8 mouse cellular contexts compared by ENCODE assay signal in the genomic region with DNA sequence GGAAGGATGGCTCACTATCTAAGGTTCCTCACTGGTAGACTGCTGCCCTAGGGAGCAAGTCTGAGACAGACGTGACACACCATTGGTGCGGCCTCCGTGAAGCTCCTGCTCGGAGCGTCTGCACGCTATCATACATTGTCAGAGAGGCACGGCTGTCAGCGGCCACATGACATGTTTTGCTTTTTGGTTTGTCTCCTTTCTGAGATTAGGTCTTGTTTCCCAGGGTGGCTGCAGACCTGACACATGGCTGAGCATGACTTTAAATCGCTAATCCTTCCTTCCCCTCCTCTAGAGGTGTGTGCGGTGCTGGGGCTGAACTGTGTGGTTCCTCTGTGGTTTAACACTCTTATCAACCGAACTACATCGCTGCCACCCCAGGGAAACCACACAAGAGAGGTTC. TPM values are rescaled to one million over a fixed set of nuclear protein-coding genes. Genes with fewer than 3 reads are reported as not detected.
A peak's percentile ranks its signal among the peaks of the same experiment; 100 is the strongest.
DNase-seq lines count a peak whose midpoint lies in the region; ATAC-seq and TF ChIP-seq lines count a peak whose summit lies in the region.

No protein-coding gene starts in this region.

- 0 out of 2 replicates have a peak, but pooled peaks have one; percentile 29 for TF ChIP-seq POLR2A in bone marrow, adult 2 months (IDR thresholded peaks at IDR 0.05; ENCODE audit: borderline replicate concordance, control insufficient read depth, low read depth, low read length)

- H3K27ac ChIP-seq in kidney, embryonic 16.5 days (ENCODE audit: low read length) = no peak overlapping the region
- no peak overlapping the region for H3K27ac ChIP-seq in bone marrow, adult 2 months (ENCODE audit: control insufficient read depth, insufficient read depth, low read depth, low read length, poor library complexity)
- peak overlapping the region; percentile 87; the same call in 1 of the 2 replicates for H3K27ac ChIP-seq in hindbrain, postnatal 0 days
- H3K27ac ChIP-seq in midbrain, embryonic 16.5 days (ENCODE audit: low read length) = no peak overlapping the region

- H3K4me1 ChIP-seq in kidney, embryonic 16.5 days (ENCODE audit: insufficient read depth, low read length) = peaks cover 13% of the 10 kb centered on the region
- peaks cover 1% of the 10 kb centered on the region; the same call in 1 of the 2 replicates for H3K4me1 ChIP-seq in bone marrow, adult 2 months (ENCODE audit: control insufficient read depth, insufficient read depth, low read length)
- 0 out of 2 replicates have a peak, but pooled peaks cover 8% of the 10 kb centered on the region for H3K4me1 ChIP-seq in hindbrain, postnatal 0 days (ENCODE audit: insufficient read depth, low read length)
- H3K4me1 ChIP-seq in midbrain, embryonic 16.5 days (ENCODE audit: control insufficient read depth, insufficient read depth, low read length) = peaks cover 10% of the 10 kb centered on the region; the same call in 1 of the 2 replicates

- 79% methylated on average over 12 of the region's 12 CpGs for WGBS in kidney, embryonic 16.5 days
- 5% methylated on average over 12 of the region's 12 CpGs for WGBS in bone marrow, adult 2 months
- WGBS in hindbrain, postnatal 0 days = 80% methylated on average over 12 of the region's 12 CpGs
- 82% methylated on average over 12 of the region's 12 CpGs for WGBS in midbrain, embryonic 16.5 days

- no peak for TF ChIP-seq CTCF in bone marrow, adult 2 months (IDR thresholded peaks at IDR 0.05; ENCODE audit: control insufficient read depth, insufficient read depth, low read length)
- TF ChIP-seq CTCF in hindbrain, postnatal 0 days (IDR thresholded peaks at IDR 0.05; ENCODE audit: low read depth) = no peak

- peak overlapping the region; percentile 79 for H3K4me3 ChIP-seq in kidney, embryonic 16.5 days (ENCODE audit: low read length)
- H3K4me3 ChIP-seq in bone marrow, adult 2 months (replicated peaks; ENCODE audit: control insufficient read depth, low read depth, low read length) = no peak overlapping the region
- H3K4me3 ChIP-seq in hindbrain, postnatal 0 days (ENCODE audit: low read length) = no peak overlapping the region; the same call in 1 of the 2 replicates
- no peak overlapping the region for H3K4me3 ChIP-seq in midbrain, embryonic 16.5 days (ENCODE audit: low read depth, low read length)

- no peak for DNase-seq in kidney, postnatal 36 days
- no peak for DNase-seq in hindbrain, postnatal 0 days (ENCODE audit: low spot score)
- DNase-seq in urinary bladder, postnatal 4 days (ENCODE audit: low spot score in 2 of 2) = no peak
- DNase-seq in frontal cortex, postnatal 36 days (ENCODE audit: low spot score in 2 of 2) = no peak
- DNase-seq in lung, postnatal 36 days = no peak

- H3K9ac ChIP-seq in kidney, embryonic 16.5 days (replicated peaks; ENCODE audit: low read length) = peak overlapping the region; percentile 89; the same call in 1 of the 2 replicates
- H3K9ac ChIP-seq in hindbrain, postnatal 0 days (replicated peaks; ENCODE audit: low read length) = peak overlapping the region; percentile 24; the same call in 1 of the 2 replicates
- no peak overlapping the region for H3K9ac ChIP-seq in midbrain, embryonic 16.5 days (ENCODE audit: low read depth, low read length)

- no peaks in the 10 kb centered on the region for H3K27me3 ChIP-seq in kidney, embryonic 16.5 days (ENCODE audit: insufficient read depth, low read length)
- no peaks in the 10 kb centered on the region for H3K27me3 ChIP-seq in hindbrain, postnatal 0 days (ENCODE audit: insufficient read depth, low read length)
- peaks cover under 1% of the 10 kb centered on the region for H3K27me3 ChIP-seq in midbrain, embryonic 16.5 days (ENCODE audit: control insufficient read depth, insufficient read depth, low read depth, low read length)

- ATAC-seq in kidney, embryonic 16.5 days (ENCODE audit: low FRiP score, low TSS enrichment) = no peak
- no peak for ATAC-seq in hindbrain, postnatal 0 days
- no peak for ATAC-seq in midbrain, embryonic 16.5 days

- peak overlapping the region; percentile 78 for H3K4me2 ChIP-seq in kidney, embryonic 16.5 days (replicated peaks; ENCODE audit: low read depth, low read length)
- H3K4me2 ChIP-seq in hindbrain, postnatal 0 days (ENCODE audit: low read depth, low read length) = peak overlapping the region; percentile 80; the same call in 1 of the 2 replicates
- H3K4me2 ChIP-seq in midbrain, embryonic 16.5 days (ENCODE audit: low read length) = peak overlapping the region; percentile 86

- H3K9me3 ChIP-seq in kidney, embryonic 16.5 days (ENCODE audit: low read length) = no peaks in the 10 kb centered on the region
- no peaks in the 10 kb centered on the region for H3K9me3 ChIP-seq in hindbrain, postnatal 0 days (ENCODE audit: low read length)
- no peaks in the 10 kb centered on the region for H3K9me3 ChIP-seq in midbrain, embryonic 16.5 days (replicated peaks; ENCODE audit: control insufficient read depth, low read length, poor library complexity, severe bottlenecking)

- H3K36me3 ChIP-seq in kidney, embryonic 16.5 days (ENCODE audit: insufficient read depth, low read length) = peaks cover 13% of the 10 kb centered on the region
- H3K36me3 ChIP-seq in hindbrain, postnatal 0 days (ENCODE audit: insufficient read depth, low read length) = peaks cover 14% of the 10 kb centered on the region; the same call in 1 of the 2 replicates
- peaks cover 5% of the 10 kb centered on the region; the same call in 1 of the 2 replicates for H3K36me3 ChIP-seq in midbrain, embryonic 16.5 days (ENCODE audit: control insufficient read depth, insufficient read depth, low read length)

RNA-seq across cellular contexts. Expression of gene Zfp839, which starts 1.4 kb away (rescaled TPM):
- polyA plus RNA-seq in kidney, embryonic 16.5 days (2015; fragmentation: Nextera tagmentation; extraction: Ambion mirVana) = 6.4 and 7.1 TPM in 2 replicates
- 2.1 and 6.7 TPM in 2 replicates for polyA plus RNA-seq in bone marrow, adult 2 months (2011; ENCODE audit: insufficient read depth, insufficient read length, low replicate concordance, missing spikeins)
- 6.5 and 7.0 TPM in 2 replicates for total RNA-seq in hindbrain, postnatal 0 days (2014; rRNA removed)
- polyA plus RNA-seq in hindbrain, postnatal 0 days (2015; fragmentation: Nextera tagmentation; extraction: Ambion mirVana) = 2.5 and 2.8 TPM in 2 replicates
- polyA plus RNA-seq in midbrain, embryonic 16.5 days (2015; fragmentation: Nextera tagmentation; extraction: Ambion mirVana) = 3.6 and 4.7 TPM in 2 replicates

RNA-seq across cellular contexts. Expression of gene Mok, which starts 10.7 kb away (rescaled TPM):
- 7.2 and 8.2 TPM in 2 replicates for polyA plus RNA-seq in kidney, embryonic 16.5 days (2015; fragmentation: Nextera tagmentation; extraction: Ambion mirVana)
- not detected in 2 replicates for polyA plus RNA-seq in bone marrow, adult 2 months (2011; ENCODE audit: insufficient read depth, insufficient read length, low replicate concordance, missing spikeins)
- total RNA-seq in hindbrain, postnatal 0 days (2014; rRNA removed) = 7.4 TPM in 2 replicates
- 11.8 and 14.6 TPM in 2 replicates for polyA plus RNA-seq in hindbrain, postnatal 0 days (2015; fragmentation: Nextera tagmentation; extraction: Ambion mirVana)
- 16.1 and 17.9 TPM in 2 replicates for polyA plus RNA-seq in midbrain, embryonic 16.5 days (2015; fragmentation: Nextera tagmentation; extraction: Ambion mirVana)

RNA-seq across cellular contexts. Expression of gene Cinp, which starts 37.5 kb away (rescaled TPM):
- polyA plus RNA-seq in kidney, embryonic 16.5 days (2015; fragmentation: Nextera tagmentation; extraction: Ambion mirVana) = 79.9 and 82.9 TPM in 2 replicates
- polyA plus RNA-seq in bone marrow, adult 2 months (2011; ENCODE audit: insufficient read depth, insufficient read length, low replicate concordance, missing spikeins) = 30.1 and 37.1 TPM in 2 replicates
- total RNA-seq in hindbrain, postnatal 0 days (2014; rRNA removed) = 96.6 and 125 TPM in 2 replicates
- polyA plus RNA-seq in hindbrain, postnatal 0 days (2015; fragmentation: Nextera tagmentation; extraction: Ambion mirVana) = 85.1 and 86.3 TPM in 2 replicates
- polyA plus RNA-seq in midbrain, embryonic 16.5 days (2015; fragmentation: Nextera tagmentation; extraction: Ambion mirVana) = 84.2 and 90.0 TPM in 2 replicates

RNA-seq across cellular contexts. Expression of gene Tecpr2, which starts 37.6 kb away (rescaled TPM):
- 3.6 and 4.5 TPM in 2 replicates for polyA plus RNA-seq in kidney, embryonic 16.5 days (2015; fragmentation: Nextera tagmentation; extraction: Ambion mirVana)
- 3.6 and 6.1 TPM in 2 replicates for polyA plus RNA-seq in bone marrow, adult 2 months (2011; ENCODE audit: insufficient read depth, insufficient read length, low replicate concordance, missing spikeins)
- total RNA-seq in hindbrain, postnatal 0 days (2014; rRNA removed) = 23.0 and 24.1 TPM in 2 replicates
- polyA plus RNA-seq in hindbrain, postnatal 0 days (2015; fragmentation: Nextera tagmentation; extraction: Ambion mirVana) = 4.0 and 4.3 TPM in 2 replicates
- 7.9 and 8.4 TPM in 2 replicates for polyA plus RNA-seq in midbrain, embryonic 16.5 days (2015; fragmentation: Nextera tagmentation; extraction: Ambion mirVana)
